Mouse (Mus musculus): ENCODE results near the gene Ddc.

GRCm38 (mm10) chr11:11772196-11772595 lies 125.7 kb downstream of the Ddc start:
- no peak for TF ChIP-seq POLR2A (IDR thresholded peaks at IDR 0.05; ENCODE audit: control insufficient read depth, extremely low read depth, insufficient read depth, low read length, poor library complexity)
- TF ChIP-seq CTCF (IDR thresholded peaks at IDR 0.05; ENCODE audit: borderline replicate concordance, control insufficient read depth, extremely low read depth, insufficient read depth, low read length, poor library complexity), result no peak
